Mouse (Mus musculus) kidney, postnatal 36 days (tissue): Measurements from ENCODE around the gene Zc3h7a.
"Not testable (repeated sequence)": the region's sequence is repeated elsewhere in the genome, so short reads cannot be mapped to it uniquely, and the experiment has no call there.

Experiments used
- DNase-seq, 2 experiments: peaks; one replicate each; pipeline ENCODE4 v3.0.0; 2021 to 2022; ENCODE audit warnings: mixed read lengths in 2 of 2

Zc3h7a gene

DNA sequence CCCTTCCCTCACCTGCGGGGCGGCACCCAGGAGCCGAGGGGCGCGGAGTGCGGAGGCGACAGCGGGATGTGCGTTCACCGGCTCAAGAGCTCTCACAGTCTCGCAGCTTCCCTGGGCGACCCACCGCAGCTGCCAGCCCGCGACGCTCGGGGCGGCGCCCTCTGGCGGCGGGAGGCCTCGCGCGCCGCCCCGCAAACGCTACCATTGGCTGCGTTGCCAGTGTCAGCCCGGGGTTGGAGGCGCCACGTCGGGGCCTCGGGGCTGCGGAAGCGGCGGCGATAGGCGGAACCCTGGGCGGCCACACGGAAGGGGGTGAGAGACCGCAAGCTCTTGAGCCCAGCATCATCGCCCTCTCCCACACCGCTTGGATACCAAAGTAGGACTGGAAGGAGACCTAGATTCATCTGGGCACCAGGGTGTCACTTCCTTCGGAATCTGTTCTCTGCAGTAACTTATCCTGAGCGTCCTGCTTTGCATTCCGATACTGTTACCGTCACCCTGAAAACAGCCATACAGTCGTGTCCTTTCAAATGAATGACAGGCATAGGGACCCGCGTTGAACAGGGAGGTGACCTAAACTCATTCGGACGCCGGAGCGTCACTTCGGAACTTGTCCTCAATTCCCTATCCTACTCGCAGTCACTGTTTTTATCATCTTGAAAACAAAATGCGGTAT lies at the start of gene Zc3h7a:
Gene Zc3h7a (minus strand): TSS at position 186 of the 676 bp plus-strand sequence.
- DNase-seq, result peak; percentile 89 to 94

DNA sequence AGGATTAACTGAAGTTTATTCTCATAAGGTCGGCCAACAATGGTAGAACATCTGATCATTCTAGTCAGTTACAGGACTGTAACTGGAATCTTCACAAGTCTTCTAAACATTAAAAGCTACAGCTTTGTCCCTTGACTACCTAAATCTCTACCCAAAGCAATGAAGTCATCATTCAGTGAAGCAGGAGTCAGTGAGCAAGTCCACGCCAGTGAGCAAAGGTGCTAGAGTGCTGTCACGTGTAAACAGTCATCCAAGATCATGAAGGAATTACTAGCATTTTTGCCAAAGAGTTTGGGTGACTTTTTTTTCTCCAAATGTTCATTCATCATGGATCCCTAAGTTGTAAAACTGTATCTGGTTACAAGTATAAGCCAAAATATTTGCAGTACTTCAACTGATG lies 41.6 kb upstream of the Zc3h7a start:
- DNase-seq, result no peak

DNA sequence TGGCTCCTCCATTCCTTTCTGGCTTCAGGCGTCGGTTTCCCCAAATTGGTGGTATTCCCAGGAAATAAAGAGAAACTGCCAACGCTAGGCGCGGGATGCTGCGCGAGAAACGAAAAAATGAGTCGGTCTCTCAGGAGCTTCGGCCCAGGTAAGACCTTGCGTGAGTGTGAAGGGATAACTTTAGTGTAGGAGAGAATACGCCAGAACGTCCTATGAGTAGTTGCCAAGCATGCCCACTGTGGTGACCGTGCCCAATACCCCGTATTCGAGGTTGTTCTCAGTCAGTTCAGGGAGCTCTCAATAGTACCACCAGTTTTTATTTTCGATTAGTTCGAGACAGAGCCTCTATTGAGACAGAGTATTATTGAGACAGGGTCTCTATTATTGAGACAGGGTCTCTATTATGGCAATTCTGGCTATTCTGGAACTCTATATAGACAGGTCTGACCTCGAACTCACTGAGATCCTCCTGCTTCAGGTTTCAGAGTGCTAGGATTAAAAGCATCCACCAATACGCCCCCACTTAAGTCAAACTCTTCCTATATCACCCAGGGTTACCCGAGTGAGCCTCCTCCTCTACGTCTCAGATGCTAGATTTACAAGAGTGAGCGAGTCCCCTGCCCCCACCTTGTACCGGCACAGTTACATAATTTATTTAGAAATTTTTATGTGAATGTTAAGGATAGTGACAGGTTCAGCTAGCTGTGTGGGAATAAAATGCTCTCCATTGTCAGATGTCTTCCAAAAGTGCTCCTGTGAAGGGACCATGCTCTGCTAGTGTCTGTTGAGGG lies 27.6 kb upstream of the Zc3h7a start:
- no peak for DNase-seq

DNA sequence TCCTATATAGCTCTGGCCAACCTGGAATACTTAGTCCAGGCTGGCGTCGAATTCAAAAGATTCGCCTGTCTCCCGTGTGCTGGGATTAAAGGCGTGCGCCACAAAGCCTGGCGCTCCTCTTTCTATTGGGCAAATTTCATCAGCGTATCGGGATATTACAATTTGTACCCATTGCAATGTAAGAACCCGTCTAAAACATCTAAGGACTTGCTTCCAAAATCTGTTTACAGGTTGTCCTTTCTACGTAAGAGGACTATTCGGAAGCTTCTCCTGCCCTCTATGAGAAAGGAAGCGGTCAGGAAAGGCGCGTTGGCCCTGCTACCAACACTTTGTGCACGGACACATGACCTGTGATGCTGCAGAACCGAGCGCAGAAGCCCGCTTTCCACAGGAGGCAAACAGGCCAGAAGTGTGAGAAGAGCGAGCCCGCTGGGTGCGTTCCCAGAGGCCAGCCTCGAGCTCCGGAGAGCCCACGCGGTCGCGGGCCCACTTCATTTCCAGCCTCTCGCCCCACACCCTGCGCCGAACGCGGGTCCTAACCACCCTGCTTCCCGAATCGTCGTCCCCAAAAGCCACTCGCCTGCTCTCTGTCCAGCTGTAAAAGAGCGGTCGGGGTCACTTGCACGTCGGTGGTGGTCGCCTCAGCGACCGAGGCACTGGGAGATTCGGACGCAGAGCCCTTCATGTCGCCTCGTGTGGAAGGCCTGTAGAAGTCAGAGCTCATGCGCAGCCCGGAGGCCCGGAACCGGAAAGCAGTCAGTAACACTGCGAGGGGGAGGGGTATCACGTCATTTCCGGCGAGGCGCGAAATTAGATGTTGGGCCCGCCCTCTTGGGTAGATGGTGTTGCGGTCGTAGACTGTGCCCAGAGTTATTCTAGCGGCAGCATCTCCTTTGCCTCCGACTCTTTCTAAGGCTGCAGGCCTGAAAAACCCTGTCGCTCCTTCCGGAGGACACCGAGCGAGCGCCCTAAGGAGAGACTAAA lies 26.7 kb upstream of the Zc3h7a start, which contains the start of gene Rsl1d1:
Gene Rsl1d1 (minus strand): TSS at position 761 of the 984 bp plus-strand sequence.
- peak; percentile 94 to 95 for DNase-seq

DNA sequence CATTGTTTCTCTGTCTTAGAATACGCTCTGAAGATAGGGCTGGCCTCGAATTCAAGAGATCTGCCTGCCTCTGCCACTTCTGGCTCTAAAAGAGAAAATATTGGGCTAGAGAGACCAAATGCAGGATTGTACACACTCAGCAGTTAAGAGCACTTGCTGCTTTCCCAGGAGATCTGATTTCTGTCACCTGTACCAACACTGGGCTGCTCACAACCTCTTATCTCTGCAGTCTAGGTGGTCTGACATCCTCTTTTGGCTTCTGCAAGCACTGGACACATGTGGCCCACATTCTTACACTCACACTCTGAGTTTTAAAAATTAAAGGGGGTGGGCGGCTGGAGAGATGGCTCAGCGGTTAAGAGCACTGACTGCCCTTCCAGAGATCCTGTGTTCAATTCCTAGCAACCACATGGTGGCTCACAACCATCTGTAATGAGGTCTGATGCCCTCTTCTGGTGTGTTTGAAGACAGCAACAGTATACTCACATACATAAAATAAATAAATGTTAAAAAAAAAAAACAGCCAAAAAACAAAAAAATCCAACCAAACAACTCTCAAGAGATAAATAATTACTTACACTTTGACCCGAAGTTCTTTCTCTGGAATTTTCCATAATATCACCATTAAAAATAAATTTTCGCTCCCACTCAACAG lies 25.7 kb upstream of the Zc3h7a start:
- DNase-seq, result no peak

DNA sequence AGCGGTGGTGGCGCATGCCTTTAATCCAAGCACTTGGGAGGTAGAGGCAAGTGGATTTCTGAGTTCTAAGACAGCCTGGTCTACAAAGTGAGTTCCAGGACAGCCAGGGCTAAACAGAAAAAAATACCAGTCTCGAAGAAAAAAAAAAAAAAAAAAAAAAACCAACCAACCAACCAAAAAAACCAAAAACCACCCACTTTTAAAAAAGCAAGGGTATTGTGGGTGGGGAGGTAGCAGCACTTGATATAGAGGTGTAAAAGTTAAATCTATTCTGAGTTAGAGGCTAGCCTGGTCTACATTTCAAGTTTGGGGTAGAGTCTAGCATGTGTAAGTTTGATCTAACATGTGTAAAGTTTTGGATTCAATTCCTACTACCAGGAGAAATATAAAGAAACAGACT lies 24.1 kb upstream of the Zc3h7a start:
- no peak for DNase-seq

DNA sequence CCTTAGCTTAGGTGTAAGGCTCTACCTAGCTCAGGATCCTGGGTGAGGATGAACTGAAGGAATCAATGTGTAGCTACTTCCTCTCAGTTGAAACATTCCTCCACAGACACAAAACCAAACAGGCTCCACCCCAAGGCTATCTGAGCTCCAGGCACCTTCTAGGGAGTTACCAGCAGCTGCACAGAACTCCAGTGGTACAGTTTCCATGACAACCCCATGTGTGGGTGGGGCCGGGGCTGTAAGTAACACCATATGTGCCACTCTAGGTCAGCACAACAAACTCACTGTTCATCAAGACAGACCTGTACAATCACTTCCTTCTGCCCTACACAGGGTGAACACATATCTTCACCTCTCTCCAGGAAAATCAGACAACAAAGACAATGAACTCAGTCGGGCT lies 22.3 kb upstream of the Zc3h7a start:
- DNase-seq, result no peak

DNA sequence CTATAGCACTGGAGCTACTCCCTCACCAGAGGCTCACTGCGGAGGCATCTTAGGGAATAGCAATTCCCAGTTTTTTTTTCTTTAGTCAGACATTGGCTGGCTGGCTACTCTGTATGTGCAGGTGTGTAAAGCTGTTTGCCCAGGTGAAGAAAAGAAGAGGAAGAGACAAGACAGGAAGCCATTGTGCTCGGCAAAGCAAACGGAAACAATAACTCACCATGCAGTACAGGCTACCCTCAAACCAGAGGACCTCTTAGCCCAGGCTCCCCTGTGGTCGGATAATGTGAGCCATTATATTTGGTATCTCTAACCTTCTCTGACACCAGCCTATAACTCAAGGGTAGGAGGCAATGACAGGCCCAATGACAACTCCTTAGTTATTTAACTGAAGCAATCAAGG lies 20.9 kb upstream of the Zc3h7a start:
- no peak for DNase-seq

DNA sequence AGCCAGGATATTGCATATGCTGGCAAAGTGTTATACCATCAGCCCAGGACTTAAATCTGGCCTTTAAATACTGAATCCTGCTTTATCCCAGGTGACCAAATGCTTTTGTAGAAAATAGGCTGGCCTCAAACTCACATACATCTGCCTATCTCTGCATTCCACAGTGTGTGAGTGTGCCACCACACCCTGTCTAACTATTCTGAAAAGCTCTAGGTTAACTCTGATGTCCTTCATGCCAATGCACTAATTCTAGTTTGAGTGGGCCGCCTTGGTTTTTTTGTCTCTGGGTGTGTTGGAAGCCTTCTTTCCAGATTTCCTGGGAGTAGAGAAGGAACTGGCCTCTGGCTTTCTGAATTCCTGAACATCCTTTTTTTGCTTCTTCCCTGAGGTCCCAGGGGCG lies 17.0 kb upstream of the Zc3h7a start:
- DNase-seq, result no peak

DNA sequence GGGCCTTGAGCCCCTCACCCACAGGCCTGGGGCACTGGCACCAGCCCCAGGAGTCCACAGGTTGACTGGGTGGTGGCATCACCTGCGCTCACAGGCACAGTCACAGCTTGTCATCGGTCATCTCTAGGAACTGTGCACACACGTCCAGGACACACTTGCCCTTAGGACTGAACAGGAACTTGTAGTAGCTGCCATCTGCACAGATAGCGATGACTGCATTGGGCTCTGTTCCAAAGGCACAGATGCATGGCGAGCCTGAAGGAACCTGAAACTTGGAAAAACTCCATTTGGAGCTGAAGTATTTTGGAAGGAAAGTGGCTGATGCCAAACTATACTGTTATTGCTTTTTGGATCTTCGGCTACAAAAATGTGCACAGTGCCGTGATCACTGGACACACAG lies 14.0 kb upstream of the Zc3h7a start:
- DNase-seq, result no peak

DNA sequence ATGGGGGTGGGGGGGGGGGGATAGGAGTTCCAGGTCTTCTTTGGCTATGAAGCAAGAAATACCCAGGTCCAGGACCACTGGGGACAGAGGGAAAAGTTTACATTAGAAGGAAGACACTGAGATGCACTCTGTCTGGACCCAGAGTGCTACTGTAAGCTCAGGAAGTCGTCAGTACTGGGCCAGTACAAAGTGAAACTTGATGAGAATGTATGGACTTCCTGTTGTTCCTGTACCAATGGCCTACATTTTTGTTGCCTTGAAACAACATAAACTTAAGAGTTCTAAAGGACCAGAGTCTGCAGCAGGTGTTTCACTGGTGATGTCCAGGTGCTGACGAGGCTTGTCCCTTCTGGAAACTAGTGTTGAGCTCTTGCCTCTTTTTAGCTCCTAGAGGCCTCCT lies 1.2 kb upstream of the Zc3h7a start:
- DNase-seq, result no peak

DNA sequence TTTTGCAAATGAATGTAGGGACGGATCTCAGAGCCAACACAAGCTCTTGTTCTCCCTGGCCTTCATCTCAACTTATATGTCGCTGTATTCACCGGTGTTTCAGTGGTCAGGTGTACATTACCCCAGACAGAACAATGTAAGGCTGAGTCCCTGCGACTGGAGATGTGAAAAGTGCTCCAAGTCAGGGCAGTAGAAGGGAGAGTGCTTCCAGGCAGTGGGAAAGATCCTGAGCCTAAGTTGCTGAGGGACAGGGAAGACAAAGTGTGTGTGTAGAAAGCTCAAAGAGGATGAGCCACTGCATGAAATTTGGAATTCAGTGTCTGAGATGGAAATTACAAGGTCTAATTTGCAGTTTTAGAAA lies 671 bp upstream of the Zc3h7a start:
- no peak for DNase-seq

DNA sequence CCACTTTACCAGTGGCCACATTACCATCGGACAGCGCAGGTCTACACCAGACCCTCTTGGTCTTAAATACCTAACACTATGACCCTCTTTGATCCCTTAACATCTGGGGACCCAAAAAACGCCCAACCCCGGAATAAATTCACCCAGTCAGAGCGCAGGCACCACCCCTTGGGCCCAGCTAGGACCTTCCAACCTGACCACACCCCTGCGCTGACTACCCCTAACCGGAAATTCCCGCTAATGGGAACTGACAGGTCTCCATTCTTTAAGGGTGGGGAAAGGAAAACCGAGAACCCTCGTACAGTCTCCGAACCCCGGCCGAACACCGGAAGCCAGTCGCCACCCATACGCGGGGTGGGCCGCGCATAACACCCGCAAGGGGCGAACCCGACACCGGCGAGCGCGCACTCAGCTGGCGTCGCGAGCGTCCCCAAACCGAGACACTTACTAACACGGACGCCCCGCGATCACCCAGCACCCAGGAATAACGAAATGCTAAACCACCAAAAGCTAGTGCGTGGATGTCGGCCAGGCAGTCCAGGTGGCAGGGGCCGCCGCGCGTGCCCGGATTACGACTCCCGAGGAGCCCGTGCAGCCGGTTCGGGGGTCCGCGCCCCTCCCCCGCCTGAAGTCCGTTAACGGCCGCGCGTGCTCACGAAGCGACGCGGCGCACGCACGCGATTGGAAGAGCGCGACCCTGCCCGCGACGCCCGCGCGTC lies 545 bp downstream of the Zc3h7a start:
- peak; percentile 75 for DNase-seq

DNA sequence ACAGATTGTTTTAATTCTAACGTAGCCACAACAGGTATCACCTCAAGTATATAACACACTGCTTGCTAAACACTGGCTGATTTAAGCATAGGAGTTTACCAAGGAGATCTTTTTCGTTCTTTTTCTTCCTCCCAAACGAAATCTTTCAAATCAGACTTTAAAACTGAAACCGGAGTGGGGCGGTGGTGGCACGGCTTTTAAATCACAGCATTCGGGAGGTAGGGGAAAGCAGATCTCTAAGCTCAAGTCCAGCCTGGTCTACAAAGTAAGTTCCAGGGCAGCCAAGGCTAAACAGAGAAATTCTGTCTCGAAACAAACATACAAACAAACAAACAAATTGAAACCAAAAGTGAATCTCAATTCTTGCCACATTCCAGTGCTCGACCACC lies 1.1 kb downstream of the Zc3h7a start:
- DNase-seq, result no peak

DNA sequence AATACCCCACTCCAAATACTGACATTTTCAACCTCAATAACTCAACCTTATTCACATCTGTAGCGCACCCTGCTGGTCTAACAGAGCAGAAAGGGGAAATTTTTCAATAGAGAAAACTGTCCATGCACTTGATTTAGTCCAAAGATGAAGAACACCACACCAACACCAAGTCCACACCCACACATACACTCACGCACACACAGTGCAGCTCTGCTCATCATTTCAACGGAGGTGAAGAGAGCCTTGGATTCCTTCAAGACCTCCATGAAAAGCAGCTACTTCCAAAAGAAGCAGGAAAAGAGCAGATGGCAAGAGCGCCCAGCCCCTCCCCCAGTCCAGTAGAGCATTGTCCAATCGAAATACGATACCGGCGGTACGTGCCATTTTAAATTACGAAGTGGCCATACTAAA lies 1.5 kb downstream of the Zc3h7a start:
- peak; percentile 44 to 75 for DNase-seq

DNA sequence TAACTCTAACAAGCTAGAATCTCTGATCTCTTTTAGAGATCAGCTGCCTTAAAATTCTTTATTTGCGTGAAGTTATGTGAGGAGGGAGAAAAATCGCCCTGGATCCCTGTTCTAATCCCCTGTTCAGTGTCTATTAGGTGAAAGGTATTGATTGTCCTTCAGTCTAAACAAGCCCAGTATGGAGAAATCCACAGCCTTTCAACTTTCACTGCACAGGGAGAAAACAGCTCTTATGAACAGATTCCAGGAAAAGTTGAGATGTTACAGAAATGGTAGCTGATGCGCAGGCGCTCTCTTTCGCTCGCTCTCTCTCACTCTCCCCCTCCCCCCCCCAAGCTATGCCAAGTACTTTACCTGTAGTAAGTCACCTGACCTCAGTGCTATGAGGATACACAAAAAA lies 4.5 kb downstream of the Zc3h7a start:
- no peak for DNase-seq

DNA sequence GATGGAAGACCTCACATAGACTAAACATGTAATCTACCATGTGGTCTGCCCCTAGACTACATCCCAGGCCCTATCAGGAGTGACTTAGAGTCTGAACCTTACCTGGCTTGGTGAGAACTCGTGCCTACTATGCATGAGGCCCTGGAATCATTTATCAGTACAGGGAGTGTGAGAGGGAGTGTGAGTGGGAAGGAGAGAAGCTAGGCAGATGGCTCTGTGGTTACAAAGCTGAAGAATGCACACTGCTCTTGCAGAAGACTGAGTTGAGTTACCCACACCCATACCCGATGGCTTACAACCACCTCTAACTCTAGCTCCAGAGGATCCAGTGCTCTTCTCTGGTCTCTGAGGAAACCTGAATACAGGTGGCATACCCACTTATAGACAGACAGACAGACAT lies 9.8 kb downstream of the Zc3h7a start:
- DNase-seq, result no peak

DNA sequence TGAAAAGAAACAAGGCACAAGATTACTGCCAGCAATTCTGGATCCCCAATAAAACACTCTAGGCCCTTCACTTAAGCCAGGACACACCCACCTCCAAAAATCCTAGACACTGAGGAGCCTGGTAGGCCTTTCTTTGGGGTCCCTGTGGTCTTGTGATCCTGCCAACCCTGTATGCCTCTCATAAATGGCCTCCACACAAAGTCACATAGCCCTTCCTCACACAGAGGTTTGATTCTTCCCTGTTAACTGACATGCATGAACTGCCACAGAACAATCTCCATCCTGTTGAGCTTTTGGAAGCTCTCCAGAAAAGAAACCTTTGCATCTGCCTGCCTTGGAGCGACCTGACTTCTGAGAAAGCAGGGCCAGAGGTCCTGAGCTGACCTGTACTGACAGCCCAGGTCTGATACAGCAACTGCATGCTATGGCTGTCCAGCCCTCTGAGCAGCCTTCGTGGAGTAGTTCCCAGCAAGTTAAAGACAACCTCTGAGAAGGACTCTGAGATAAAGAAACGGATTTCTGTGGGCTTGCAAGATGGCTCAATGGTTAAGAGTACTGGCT lies 11.4 kb downstream of the Zc3h7a start:
- peak; percentile 44 to 49 for DNase-seq

DNA sequence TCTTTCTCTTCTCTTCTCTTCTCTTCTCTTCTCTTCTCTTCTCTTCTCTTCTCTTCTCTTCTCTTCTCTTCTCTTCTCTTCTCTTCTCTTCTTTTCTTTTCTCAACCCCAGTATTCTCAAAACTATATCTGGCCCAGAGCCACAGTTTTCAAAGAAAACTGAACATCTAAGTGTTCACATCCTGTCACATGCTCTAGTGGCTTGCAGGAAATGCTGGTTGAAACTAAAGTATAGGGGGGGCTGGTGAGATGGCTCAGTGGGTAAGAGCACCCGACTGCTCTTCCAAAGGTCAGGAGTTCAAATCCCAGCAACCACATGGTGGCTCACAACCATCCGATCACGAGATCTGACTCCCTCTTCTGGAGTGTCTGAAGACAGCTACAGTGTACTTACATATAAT lies 18.5 kb downstream of the Zc3h7a start:
- not testable (repeated sequence) for DNase-seq

DNA sequence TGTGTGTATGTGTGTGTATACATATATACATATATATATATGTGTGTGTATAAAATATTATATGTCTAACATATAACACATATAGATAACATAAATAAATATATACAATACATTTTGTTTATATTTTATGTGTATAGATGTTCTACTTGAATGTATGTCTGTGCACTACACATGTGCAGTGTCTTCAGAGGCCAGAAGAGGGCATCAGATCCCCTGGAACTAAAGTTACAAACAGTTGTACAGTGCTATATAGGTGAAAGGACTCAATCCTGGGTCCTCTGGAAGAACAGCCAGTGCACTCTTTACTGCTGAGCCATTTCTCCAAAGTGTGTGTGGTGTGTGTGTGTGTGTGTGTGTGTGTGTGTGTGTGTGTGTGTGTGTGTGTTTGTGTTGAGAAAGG lies 21.7 kb downstream of the Zc3h7a start:
- DNase-seq, result peak in 1 of 2 experiments; percentile 20

DNA sequence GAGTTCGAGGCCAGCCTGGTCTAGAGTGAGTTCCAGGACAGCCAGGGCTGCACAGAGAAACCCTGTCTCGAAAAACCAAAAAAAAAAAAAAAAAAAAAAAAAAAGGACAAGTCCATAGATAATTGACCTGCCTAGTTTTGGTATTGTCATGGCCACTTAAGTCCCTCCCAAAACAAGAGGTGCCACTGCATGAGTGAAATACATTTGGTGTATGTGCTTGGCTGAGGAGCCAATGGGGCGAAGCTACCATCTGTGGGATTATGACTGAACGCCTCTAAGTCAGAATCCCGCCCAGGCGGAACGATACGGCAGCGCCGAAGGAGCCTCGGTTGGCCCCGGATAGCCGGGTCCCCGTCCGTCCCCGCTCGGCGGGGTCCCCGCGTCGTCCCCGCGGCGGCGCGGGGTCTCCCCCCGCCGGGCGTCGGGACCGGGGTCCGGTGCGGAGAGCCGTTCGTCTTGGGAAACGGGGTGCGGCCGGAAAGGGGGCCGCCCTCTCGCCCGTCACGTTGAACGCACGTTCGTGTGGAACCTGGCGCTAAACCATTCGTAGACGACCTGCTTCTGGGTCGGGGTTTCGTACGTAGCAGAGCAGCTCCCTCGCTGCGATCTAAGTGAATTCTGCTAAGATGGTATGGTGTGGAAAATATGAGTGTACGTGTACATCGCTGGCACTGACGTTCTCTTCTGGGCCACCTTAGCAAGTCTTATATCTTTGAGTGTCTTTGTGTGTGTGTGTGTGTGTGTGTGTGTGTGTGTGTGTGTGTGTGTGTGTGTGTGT lies 32.3 kb downstream of the Zc3h7a start:
- DNase-seq, result peak; percentile 93 to 97
